Mouse (Mus musculus) spleen, adult 18-20 months (tissue): Measurements from ENCODE around the gene Pbx2.

Source experiments
- DNase-seq, 2 experiments: peaks; one replicate each; pipeline ENCODE4 v3.0.0; 2022; ENCODE audit warnings: mixed read lengths in 2 of 2

Gene Pbx2

DNA sequence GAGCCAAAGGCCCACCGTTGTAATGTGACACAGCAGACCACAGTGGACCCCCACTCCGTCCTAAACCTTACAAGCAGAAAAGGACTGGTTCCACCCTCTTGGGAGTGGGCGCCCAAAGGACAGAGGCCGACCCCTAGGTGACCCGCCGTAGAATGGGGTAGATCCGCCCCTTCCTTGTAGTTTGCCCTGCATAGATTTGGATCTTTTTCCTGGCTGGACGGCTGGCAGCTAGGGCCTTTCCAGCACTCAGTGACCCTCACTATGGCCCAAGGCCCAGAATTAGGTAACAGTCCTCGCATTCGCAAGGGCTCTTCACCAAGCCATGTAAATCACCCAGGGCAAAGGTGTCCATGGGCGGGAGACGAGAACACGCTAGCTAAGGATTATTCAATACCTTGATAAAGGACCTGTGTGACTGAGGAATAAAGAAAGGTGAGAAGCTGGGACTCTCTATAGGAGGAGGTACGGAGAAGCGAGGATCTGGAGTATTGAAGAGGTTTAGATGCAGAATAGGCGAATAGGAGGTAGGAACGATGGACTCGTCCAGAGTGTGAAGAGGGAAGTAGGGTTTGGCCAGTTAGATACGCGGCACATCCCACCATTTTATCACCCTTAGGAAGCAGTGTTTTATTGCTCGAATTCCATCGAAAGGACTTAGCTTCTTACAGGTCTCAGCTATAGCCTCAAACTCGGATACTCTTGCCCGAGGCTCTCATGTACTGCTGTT is 13.6 kb downstream of the Pbx2 start:
- no peak for DNase-seq

DNA sequence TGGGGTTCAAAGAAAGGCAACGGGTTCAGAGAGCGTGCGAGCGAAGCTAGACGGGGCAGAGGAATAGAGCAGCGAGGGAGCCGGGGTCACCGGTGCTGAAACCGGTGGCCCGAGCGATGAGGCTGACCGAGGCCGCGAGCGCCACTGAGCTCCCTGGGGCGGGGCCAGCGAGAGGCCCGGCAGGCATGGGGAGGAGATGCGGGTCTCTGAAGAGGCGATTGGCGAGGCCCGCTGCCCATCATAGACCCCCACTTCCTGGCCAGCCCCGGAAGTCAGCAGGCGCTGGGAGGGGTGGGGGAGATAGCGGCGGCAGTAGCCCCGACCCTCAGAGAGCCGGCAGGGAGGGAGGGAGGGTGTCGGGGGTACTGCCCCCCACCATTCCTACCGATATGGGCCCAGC is 14.5 kb downstream of the Pbx2 start:
- DNase-seq: peak; percentile 92 to 96

DNA sequence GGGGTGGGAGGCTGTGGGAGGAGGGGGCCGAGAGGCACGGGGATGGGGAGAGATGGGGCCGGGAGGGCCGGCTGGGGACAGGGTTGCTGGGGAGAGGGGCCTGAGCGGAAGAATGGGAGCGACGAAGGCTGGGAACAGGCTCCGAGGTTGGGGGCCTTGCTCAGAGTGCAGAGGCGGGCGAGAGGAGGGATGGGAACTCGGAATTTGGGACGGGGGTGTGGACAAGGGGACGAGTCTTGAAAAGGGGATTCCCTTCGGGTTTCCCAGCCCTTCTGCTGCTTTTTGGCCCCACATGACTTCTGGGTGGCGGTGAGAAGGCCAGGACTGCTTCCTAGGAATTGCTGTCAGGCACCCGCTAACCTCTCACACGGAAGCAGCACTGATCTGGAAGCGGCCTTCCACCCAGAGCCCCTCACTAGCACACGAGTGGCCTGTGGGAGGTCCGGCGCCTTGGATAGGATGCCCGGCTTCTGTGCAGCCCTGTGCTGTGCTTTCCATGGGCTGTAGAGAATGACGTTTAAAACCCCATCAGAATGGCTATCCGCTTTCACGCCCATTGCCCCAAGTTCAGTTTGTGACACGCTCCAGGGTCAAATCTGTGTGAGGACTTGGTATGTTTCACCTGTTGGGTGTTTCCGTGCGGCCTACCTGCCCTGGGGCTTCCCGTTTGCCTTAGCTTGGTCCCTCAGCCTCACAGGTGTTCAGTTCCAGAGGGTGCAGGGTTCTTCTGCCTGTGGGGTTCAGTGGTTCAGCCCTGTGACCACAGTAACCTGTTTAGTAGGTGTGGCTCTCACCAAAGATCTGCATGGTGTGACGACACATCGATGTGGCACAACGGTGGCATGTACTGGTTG is 15.3 kb downstream of the Pbx2 start:
- no peak for DNase-seq

DNA sequence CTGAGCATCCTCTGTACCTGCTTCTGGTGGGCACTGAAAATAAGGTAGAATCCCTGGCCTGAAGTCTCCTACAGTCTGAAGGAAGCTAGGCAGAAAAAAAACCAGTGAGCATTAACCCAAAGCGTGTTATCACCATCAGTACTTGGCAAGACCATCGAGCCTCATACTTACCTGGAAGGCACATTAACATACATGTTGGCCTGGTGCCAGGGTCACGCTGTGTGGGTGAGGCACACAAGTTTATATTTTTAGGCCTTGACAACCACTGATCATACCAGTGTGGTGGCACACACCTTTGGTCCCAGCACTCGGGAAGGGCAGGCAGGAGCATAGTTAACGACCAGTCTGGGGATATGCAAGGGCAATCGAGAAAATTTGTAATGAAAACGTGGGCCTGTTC is 16.9 kb downstream of the Pbx2 start:
- DNase-seq: no peak

DNA sequence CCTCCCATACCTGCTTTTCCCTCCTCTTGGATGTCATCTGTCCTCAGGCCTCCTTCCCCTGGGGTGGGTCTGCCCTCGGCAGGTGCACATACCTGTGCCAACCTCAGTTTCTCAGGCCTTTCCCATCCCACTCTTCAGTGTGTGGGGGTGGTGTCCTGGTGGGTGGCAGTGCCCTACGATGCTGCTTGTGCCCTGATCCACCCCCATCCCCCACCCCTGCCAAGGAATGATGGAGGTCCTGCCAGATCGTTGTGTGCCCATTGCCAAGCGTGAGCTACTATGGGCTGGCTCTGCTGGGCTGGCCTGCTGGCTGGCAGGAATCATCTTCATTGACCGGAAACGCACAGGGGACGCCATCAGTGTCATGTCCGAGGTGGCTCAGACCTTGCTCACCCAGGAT is 20.0 kb downstream of the Pbx2 start:
- DNase-seq: no peak

DNA sequence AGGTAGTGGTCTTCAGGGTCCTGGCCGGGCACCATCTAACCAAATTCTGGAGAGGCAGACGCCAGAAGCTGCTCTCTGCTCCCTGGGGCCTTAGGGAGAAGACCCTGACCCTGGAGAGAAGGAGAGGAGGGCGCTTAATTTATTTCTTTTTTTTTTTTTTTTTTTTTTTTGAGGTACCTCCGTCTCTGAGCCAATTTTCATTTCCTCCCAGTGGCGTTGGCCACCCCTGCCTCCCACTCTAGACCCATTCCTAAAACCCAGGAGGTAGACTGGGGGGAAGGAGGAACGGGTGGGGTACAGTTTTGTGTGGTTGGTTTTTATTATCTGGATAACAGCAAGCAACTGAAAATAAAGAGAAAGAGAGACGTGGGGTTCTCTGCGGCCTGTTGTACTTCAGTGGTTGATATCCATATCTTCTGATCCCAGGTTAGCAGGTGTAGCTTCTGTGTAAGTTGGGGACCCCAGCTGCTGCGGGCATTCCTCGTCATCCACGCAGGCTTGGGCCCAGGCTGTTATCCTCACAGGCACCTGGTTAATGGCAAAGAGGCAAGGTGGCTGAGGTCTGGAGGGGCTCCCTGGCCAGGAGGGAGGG is 22.1 kb downstream of the Pbx2 start:
- DNase-seq: no peak

DNA sequence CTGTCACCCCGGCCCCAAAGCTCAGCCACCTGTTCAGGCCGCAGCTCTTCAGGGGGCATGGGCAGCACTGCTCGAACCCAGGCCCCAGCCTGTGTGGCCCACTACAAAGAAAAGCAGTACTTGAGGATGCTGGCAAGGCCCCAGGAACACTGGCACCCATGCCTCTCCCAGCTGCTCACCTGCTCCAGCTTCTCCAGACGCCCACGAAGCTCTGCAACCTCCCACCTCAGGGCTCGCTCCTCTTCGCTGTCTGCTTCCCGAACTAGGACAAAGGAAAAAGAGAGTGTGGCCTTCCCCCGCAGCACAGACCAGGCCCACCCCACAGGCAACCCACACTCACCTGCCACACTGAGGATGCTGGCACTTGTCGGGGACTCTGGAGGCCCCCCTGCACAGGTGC is 22.8 kb downstream of the Pbx2 start:
- DNase-seq: no peak

DNA sequence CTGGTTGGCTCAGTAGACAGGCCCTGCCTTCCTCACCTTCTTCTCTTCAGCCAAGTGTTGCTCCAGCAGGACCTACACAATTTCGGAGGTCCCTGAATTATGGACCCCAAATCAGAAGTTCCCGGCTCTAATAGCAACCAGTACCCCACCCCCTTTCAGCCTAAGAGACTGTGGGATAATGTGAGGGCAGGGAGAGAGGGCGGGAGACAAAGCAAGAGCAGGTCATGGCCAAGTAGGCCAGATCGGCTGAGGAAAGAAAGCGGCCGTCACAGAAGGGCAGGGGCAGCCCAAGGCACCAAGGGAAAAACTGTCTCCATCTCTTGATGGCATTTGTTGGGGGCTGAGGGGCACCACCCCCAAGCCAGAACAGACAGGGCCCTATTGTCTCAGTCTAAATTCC is 24.8 kb downstream of the Pbx2 start, which contains the start of gene Egfl8:
Egfl8 (minus strand) TSS at position 101 of the 400 bp plus-strand sequence.
- DNase-seq: no peak

DNA sequence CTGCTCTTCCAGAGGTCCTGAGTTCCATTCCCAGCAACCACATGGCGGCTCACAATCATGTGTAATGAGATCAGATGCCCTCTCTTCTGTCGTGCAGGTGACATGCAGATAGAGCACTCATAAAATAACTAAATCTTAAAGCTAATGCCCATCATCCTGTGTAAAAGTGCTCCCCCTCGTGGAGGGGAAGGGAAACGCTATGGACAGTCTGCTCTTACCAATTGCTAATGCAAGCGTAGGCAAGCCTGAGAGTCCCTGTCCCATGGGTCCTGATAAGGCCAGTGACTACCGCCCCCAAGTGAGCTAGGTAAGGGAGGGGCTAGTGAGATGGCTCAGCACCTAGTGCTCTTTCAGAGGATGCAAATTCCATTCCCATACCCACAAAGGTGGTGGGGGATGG is 27.9 kb downstream of the Pbx2 start:
- peak; percentile 63 to 80 for DNase-seq

DNA sequence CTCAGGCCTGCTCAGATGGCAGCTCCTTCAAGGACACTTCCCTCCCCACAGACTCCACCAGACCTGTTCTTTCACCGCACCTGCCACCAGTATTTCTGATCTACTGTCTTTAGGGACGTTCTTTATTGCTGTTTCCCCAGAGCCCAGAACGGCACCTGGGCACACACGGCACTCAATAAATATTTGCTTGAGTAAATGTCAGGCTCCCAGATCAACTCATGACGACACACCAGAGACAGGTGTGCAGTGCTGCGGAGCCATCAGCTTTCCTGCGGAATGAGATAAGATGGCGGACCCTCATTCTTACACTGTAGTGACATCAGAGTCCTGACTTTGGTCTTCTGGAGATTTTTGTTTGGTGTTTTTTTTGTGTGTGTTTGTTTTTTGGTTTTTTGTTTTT is 29.9 kb downstream of the Pbx2 start:
- no peak for DNase-seq

DNA sequence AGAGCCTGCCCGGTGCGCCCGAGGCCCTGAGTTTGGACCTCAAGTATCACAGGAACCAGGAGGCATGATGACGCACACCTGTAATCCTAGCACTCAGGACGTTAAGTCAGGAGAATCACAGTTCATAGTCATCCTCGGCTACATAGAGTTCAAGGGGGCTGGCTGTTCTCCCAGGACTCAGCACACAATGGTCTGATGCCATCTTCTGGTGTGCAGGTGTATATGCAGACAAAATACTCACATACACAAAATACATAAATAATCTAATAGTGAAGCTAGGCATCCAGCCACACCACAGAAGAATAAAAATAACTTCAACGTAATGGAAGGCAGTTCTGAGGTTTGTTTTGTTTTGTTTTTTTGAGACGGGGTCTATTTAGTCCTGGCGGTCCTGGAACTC is 32.1 kb downstream of the Pbx2 start:
- no peak for DNase-seq

DNA sequence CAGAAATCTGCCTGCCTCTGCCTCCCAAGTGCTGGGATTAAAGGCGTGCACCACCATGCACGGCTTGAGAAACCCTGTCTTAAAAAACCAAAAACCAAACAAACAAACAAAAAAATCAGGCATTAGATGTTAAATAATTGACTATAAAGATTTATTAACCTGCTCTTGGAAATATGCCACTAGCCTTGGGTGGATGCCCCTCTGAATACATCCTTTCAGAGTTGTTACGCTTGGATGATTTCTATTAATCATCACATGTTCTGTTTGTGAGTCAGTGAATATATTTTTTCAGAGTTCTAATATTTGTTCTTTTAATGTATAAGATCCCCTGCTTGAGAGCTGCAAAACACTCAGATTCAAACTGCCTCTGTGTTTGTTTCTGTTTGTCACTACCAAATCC is 33.9 kb downstream of the Pbx2 start:
- DNase-seq: no peak

DNA sequence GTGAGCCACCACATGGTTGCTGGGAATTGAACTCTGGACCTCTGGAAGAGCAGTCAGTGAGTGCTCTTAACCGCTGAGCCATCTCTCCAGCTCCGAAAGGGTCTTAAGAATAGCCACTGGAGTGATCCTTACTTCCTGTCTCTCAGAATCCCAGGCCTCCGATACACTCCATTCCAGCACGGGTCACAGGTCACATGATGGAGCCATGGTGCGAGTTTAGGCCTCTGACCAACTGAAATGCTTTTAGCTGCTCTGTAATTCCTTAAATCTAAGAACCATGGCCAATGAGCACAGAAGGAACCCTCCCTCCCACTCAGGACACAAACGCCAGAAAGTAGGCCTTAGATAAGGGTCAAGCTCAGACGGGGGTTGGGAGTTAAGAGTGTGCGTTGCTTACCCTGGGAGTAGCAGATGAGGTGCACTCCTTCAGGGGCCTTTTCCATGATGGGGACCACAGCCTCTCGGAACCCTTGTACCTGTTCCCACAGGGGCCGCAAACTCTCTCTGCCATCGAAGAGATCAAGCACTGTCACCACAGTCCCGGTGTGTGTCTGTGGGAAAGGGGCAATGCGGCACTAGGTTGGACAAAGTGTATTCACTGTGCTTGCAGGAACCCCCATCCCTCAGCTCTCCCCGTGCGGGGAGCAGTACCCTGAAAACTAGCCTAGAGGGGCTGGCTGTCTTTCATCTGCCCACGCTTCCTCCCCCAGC is 35.2 kb downstream of the Pbx2 start:
- no peak for DNase-seq

DNA sequence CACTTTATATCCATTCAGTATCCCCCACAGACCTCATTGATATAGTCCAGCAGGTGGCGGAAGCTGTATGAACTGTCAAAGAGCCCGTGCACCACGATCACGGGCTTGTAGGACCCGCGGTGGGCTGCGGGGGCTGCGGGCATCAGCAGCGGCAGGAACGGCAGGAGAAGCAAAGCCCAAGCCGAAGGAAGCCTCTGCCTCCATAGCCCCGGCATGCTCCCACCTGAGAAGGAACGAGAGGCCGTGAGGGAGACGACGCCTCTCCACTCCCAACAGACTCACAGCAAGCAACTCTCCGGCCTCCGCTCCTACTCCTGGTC is 35.7 kb downstream of the Pbx2 start:
- DNase-seq: peak in 1 of 2 experiments; percentile 37

DNA sequence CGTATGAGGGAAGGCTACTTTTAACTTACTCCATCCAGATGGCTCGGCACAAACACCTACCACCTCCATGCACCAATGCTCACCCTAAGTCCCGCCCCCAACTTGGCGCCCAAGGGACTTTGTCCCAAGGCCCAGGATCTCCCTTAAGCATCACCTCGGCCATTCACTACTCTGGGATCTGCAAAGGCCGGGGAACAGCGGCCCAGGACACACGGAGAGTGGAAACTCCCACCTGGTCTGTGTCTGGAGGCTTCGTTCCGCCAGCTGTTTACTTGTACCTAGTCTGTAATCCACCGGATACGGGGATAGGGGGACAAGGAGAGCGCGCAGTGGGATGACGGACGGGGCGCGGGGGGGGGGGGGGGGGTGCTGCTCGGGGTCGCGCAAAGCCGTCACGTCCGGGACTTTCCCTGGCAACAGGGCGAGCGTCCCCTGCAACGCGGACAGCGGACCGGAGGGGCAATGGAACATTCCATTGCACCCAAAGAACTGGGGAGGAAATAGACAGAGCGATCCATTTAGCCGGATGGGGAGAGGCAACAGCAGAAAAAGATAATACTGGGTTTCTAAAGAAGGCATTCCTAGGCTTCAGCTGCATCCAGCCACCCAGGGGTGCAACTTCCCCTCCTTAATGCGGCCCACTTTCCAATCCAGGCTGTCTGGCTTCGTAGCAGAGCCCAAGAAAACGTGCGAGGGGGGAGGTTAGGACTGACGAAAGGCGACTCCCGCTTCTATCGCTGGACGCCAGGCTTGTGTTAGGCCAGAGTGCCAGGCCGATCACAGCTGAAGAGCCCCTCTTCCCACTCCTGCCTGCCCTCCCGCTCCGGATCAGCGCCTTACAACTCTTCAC is 36.3 kb downstream of the Pbx2 start:
- DNase-seq: peak in 1 of 2 experiments; percentile 59

DNA sequence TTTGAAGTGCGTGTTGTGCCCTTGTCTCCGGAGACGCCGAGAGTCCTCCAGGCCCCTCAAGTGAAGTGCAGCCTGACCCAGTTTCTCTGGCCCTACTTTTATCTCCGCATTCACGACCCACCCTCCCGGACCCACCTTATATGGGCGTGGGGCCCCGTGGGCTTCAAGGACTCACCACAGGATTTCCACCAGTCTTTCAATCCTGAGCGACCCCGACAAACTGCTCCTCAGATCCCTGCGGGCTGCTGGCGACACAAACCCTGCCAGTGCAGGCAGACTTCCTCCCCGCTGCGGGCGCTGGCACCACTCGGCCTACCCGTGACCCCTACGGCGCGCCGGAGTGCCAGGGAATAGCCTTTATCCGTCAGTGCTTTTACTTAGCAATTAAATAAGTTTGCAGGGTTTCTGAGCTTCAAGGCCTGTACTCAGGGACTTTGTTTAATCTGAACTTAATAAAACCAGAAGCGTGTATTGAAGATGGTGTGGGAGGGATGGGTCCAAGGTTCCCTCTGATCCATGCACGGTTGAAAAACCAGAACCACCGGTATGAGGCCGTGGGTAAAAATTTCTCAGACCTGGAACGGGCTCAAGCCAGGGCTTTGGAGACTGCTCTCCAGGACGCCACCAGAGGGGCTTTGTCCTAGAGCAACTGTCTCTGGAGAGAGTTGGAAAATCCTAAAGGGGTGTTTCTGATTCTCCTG is 37.0 kb downstream of the Pbx2 start, which contains the start of gene Ppt2:
Ppt2 (minus strand) TSS at position 568 of the 701 bp plus-strand sequence.
- DNase-seq: peak in 1 of 2 experiments; percentile 45

DNA sequence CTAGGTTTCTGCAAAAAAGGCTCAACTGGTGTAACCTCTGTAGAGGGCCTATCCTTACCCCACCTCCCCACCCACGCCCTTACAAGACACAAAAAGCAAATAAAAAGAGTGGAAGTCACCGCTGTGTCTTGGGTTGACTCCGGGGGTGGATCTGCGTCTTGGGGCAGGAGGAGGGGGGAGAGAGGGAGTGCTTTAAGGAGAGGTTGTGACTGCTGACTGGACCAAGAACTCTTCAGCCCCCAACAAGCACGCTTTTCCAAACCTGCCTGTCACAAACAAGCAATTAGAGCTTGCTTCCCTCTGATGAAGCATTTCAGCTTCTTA is 37.5 kb downstream of the Pbx2 start:
- no peak for DNase-seq

DNA sequence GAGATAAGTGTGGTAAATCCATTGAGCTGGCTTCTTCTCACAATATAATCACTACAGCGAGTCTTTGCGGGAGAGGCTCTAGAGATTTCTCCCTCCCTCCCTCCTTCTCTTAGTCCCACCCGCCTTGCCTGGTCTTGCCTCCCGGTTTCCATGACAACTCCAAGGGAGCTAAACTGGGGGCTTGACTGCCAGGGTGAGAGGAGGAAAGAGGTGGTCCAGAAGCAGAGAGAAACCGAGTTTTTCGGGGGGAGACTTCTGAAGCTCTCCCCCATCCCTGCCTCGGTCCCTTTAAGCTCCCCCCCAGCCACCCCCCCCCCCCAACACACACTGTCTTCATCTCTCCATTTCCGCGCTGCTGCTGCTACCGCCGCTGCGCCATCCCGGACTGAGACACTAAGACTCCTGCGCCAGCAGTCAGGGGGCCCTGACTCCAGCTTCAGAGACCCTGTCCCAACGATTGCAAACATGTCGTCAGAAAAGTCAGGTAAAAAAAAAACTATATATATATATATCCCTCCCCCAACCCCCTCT is 38.2 kb downstream of the Pbx2 start, which contains the start of gene Prrt1:
Prrt1 (plus strand) TSS at position 313 of the 531 bp plus-strand sequence.
- DNase-seq: no peak

DNA sequence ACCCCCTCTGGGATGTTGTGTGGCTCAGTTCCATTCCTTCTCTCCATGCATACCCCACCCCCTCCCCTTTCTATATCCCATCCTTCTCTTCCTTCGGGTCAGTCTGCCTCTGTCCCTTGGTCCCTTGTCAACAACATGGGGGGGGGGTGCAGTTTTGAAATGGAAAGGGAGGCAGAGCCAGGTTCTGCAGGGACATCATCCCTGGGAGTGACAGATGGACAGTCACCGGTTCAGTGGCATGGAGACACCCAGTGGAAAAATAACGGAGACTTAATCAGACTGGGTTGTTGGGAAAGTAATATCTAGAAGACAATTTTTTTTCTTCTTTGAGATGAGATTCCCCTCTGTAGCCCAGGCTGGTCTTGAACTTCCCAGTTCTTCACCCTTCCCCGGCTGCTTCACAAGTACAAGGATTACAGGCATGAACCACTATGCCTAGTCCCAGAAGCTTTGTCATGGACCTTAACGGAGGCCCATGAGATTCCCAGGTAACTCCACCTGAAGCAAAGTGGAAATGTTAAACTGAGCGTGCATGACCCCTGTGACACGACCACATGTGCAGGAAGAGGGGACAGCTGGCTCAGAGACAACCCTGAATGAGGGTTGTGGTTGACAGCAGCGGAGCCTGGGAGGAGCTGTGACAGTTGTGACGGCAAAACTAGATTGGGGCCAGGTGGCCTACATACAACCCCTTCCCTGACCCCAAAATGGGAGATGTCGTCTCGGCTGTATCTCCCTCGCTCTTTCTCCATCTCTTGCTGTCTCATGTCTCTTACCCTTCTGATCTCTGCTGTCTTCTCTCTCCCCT is 38.9 kb downstream of the Pbx2 start:
- DNase-seq: no peak

DNA sequence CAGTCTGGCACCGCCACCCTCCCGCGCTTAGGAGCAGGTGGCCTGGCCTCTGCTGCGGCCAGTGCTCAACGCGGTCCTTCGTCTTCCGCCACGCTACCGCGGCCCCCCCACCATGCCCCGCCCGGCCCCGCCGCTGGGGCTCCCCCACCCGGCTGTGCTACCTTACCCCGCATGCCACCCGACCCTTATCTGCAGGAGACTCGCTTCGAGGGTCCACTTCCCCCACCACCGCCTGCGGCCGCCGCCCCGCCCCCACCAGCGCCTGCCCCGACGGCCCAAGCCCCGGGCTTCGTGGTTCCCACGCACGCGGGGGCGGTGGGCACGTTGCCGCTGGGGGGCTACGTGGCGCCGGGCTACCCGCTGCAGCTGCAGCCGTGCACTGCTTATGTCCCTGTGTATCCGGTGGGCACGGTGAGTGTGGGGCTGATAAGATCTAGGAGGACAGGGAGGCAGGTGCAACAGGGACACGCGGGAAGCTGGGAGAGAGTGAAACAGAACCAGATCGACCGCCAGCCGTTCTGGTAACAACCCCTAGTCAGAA is 39.8 kb downstream of the Pbx2 start:
- no peak for DNase-seq
